Mouse (Mus musculus) liver, embryonic 11.5 days (tissue): ENCODE measurements at regions not wholly inside any gene's neighbourhood (a gene's known extent, or its start where the extent isn't known, plus 50 kb on each side); places are given as distances from the start of the nearest gene placed in this dataset.

Source experiments
- ATAC-seq: fragments of 200-750 bp; cut with Nextera tagmentation; replicated peaks from 2 replicates; pipeline ENCODE4 v1.8.0; 2017; ENCODE audit warnings: moderate number of reproducible peaks, mild to moderate bottlenecking, moderate TSS enrichment, moderate library complexity; ENCODE audit not compliant: low FRiP score
- DNase-seq: peaks from one replicate; pipeline ENCODE4 v3.0.0-alpha.2; 2017; ENCODE audit warnings: low spot score
- H3K27ac ChIP-seq: fragments of 300-500 bp; sonication (generic); 2 replicates; pipeline ENCODE4 v1.5.1; 2014; ENCODE audit warnings: mild to moderate bottlenecking, low read depth, low read length, control low read depth
- H3K27me3 ChIP-seq: fragments of 300-500 bp; sonication (generic); replicated peaks from 2 replicates; pipeline ENCODE4 v1.6.1; 2014; ENCODE audit warnings: low read length, mixed read lengths; ENCODE audit not compliant: control insufficient read depth, insufficient read depth
- H3K36me3 ChIP-seq: fragments of 300-500 bp; sonication (generic); 2 replicates; pipeline ENCODE4 v1.6.1; 2014; ENCODE audit warnings: mild to moderate bottlenecking, low read length, moderate library complexity, mixed read lengths; ENCODE audit not compliant: control insufficient read depth, insufficient read depth
- H3K4me1 ChIP-seq: fragments of 300-500 bp; sonication (generic); replicated peaks from 2 replicates; pipeline ENCODE4 v1.6.1; 2014; ENCODE audit warnings: low read length, mixed read lengths; ENCODE audit not compliant: control insufficient read depth, insufficient read depth
- H3K4me2 ChIP-seq: fragments of 300-500 bp; sonication (generic); 2 replicates; pipeline ENCODE4 v1.6.1; 2014; ENCODE audit warnings: mild to moderate bottlenecking, control low read depth, moderate library complexity
- H3K4me3 ChIP-seq: fragments of 300-500 bp; sonication (generic); 2 replicates; pipeline ENCODE4 v1.5.1; 2014; ENCODE audit warnings: low read depth, low read length, control low read depth
- H3K9ac ChIP-seq: fragments of 300-500 bp; sonication (generic); 2 replicates; pipeline ENCODE4 v1.6.1; 2014; ENCODE audit warnings: low read depth, low read length, control low read depth
- H3K9me3 ChIP-seq: fragments of 300-500 bp; sonication (generic); 2 replicates; pipeline ENCODE4 v1.6.1; 2016; ENCODE audit warnings: low read length, inconsistent platforms, mixed read lengths; ENCODE audit not compliant: control insufficient read depth
- WGBS: fragments of 180-500 bp; shearing (Covaris S2); extraction: QIAGEN DNeasy Blood & Tissue Kit; methylation state at CpG from one replicate; pipeline ENCODE4 v1.1.7; 2014; 5-methylcytosine and 5-hydroxymethylcytosine counted together

DNA sequence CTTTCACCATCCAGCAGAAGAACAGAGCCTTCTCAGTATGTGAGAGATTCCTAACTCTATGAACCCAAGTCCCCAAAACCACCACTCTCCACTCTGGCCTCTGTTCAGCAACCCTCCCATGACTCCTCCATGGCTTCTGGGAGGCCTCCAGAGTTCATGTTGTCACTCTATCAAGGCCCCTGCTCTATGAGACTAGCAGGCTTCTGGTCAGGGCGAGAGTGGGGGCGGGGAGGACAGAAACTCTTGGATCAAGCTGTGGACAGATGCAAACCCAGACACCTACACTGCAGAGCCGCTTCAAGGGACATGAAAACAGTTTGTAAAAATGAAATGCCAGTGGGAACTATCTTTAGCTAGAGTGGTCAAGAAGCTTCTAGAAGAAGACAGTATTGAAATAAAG, 170.2 kb downstream of the Rybp start:
- H3K9ac ChIP-seq, result no peak overlapping the region
- H3K36me3 ChIP-seq, result no peaks in the 10 kb centered on the region
- no peaks in the 10 kb centered on the region for H3K9me3 ChIP-seq
- no peak overlapping the region for H3K27ac ChIP-seq
- WGBS, result 85% methylated on average over 3 of the region's 3 CpGs
- no peak for ATAC-seq
- H3K4me1 ChIP-seq, result no peaks in the 10 kb centered on the region
- DNase-seq, result no peak
- no peak overlapping the region for H3K4me2 ChIP-seq
- no peaks in the 10 kb centered on the region for H3K27me3 ChIP-seq
- H3K4me3 ChIP-seq, result no peak overlapping the region

DNA sequence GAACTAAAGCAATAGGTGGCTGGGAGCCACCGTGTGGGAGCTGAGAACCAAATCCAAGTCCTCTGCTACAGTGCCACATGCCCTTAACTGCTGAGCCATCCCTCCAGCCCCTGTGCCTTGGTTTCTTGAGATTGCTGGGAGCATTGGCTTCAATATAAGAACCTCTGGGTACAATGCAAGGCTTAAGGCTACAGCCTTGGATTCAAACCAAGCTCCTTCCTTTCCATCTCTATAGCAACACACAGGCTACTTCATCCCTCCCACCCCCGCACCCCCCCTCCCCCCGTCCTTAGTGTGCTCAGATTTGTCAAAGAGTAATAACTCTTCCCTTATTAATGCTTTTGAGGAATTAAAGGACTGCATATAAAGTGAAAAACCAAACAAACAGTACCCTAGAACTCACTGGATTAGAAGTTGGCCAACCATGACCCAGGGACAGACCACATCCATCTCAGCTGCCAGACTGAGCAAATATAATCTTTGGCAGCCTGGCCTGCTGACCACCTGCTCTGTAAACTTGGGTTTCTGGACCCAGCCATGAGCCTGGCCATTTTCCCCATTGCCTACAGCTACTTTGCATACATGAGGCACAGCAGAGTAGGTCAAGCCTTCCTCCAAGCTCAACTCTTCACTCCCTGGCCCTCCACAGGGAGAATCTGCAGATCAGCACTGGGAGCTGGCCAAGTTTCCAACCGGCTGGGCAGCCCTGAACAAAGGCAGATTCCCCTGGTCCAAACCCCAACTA, 173.7 kb downstream of the Rybp start:
- Histone ChIP-seq H3K9me3 (no peaks in the 10 kb centered on the region), H3K4me3 (no peak overlapping the region), H3K9ac (no peak overlapping the region), H3K36me3 (no peaks in the 10 kb centered on the region), H3K4me1 (peaks cover 10% of the 10 kb centered on the region), H3K27me3 (no peaks in the 10 kb centered on the region), H3K27ac (no peak overlapping the region), H3K4me2 (no peak overlapping the region)
- WGBS, result 65% methylated on average over 4 of the region's 4 CpGs
- no peak for ATAC-seq
- no peak for DNase-seq

- no peak overlapping the region for H3K4me3 ChIP-seq
- DNase-seq (no peak), ATAC-seq (no peak)
- no peak overlapping the region for H3K4me2 ChIP-seq
- no peak overlapping the region for H3K27ac ChIP-seq
- H3K4me1 ChIP-seq, result peaks cover 10% of the 10 kb centered on the region
- no peak overlapping the region for H3K9ac ChIP-seq
- H3K27me3 ChIP-seq, result no peaks in the 10 kb centered on the region; the same call in 1 of the 2 replicates
- 73% methylated on average over 2 of the region's 2 CpGs for WGBS
- no peaks in the 10 kb centered on the region for H3K9me3 ChIP-seq
- no peaks in the 10 kb centered on the region for H3K36me3 ChIP-seq
These were observed 176.2 kb downstream of the Rybp start for GRCm38 (mm10) chr6:100110981-100111660.

- DNase-seq, result no peak
- H3K27ac ChIP-seq, result no peak overlapping the region
- ATAC-seq, result peak; percentile 41
These were observed 177.3 kb downstream of the Rybp start for GRCm38 (mm10) chr6:100109979-100110378.

GRCm38 (mm10) chr6:100109351-100109750, 177.9 kb downstream of the Rybp start:
- no peak for ATAC-seq
- peaks cover 10% of the 10 kb centered on the region for H3K4me1 ChIP-seq
- no peaks in the 10 kb centered on the region for H3K9me3 ChIP-seq
- DNase-seq, result no peak
- 65% methylated on average over 3 of the region's 3 CpGs for WGBS
- peaks cover 2% of the 10 kb centered on the region; the same call in 1 of the 2 replicates for H3K27me3 ChIP-seq
- H3K9ac ChIP-seq, result no peak overlapping the region
- H3K27ac ChIP-seq, result no peak overlapping the region
- no peak overlapping the region for H3K4me2 ChIP-seq
- H3K36me3 ChIP-seq, result no peaks in the 10 kb centered on the region
- H3K4me3 ChIP-seq, result no peak overlapping the region

More at GRCm38 (mm10) chr6:100109979-100110378, 177.3 kb downstream of the Rybp start:
- peaks cover 2% of the 10 kb centered on the region; the same call in 1 of the 2 replicates for H3K27me3 ChIP-seq
- H3K36me3 ChIP-seq, result no peaks in the 10 kb centered on the region
- H3K4me1 ChIP-seq, result peaks cover 10% of the 10 kb centered on the region
- WGBS, result 27% methylated on average over 7 of the region's 7 CpGs
- no peaks in the 10 kb centered on the region for H3K9me3 ChIP-seq
- no peak overlapping the region for H3K9ac ChIP-seq
- H3K4me3 ChIP-seq, result no peak overlapping the region
- H3K4me2 ChIP-seq, result no peak overlapping the region

GRCm38 (mm10) chr6:100107508-100107907, 179.8 kb downstream of the Rybp start:
- peaks cover 10% of the 10 kb centered on the region for H3K4me1 ChIP-seq

GRCm38 (mm10) chr6:100107066-100107465, 180.2 kb downstream of the Rybp start:
- peaks cover 2% of the 10 kb centered on the region; the same call in 1 of the 2 replicates for H3K27me3 ChIP-seq
- ATAC-seq (no peak), DNase-seq (no peak)
- H3K27ac ChIP-seq, result no peak overlapping the region
- no peak overlapping the region for H3K9ac ChIP-seq
- no peaks in the 10 kb centered on the region for H3K36me3 ChIP-seq
- peaks cover 12% of the 10 kb centered on the region for H3K4me1 ChIP-seq
- no peak overlapping the region for H3K4me3 ChIP-seq
- no peak overlapping the region for H3K4me2 ChIP-seq
- 81% methylated on average over 5 of the region's 5 CpGs for WGBS
- no peaks in the 10 kb centered on the region for H3K9me3 ChIP-seq

More at GRCm38 (mm10) chr6:100107508-100107907, 179.8 kb downstream of the Rybp start:
- H3K9ac ChIP-seq, result no peak overlapping the region
- no peak overlapping the region for H3K4me2 ChIP-seq
- H3K27me3 ChIP-seq, result peaks cover 2% of the 10 kb centered on the region; the same call in 1 of the 2 replicates
- H3K27ac ChIP-seq, result no peak overlapping the region
- H3K36me3 ChIP-seq, result no peaks in the 10 kb centered on the region
- H3K4me3 ChIP-seq, result no peak overlapping the region
- DNase-seq (no peak), ATAC-seq (no peak)
- no peaks in the 10 kb centered on the region for H3K9me3 ChIP-seq
- 70% methylated on average over 3 of the region's 3 CpGs for WGBS

GRCm38 (mm10) chr6:100100565-100101133, 186.6 kb downstream of the Rybp start:
- 64% methylated on average over 4 of the region's 4 CpGs for WGBS
- H3K27ac ChIP-seq, result no peak overlapping the region
- no peak for ATAC-seq
- H3K27me3 ChIP-seq, result 0 out of 2 replicates have a peak, but pooled peaks cover 3% of the 10 kb centered on the region
- no peak overlapping the region for H3K4me3 ChIP-seq
- no peak overlapping the region for H3K4me2 ChIP-seq
- H3K36me3 ChIP-seq, result no peaks in the 10 kb centered on the region
- no peak overlapping the region for H3K9ac ChIP-seq
- DNase-seq, result no peak
- 0 out of 2 replicates have a peak, but pooled peaks cover 5% of the 10 kb centered on the region for H3K4me1 ChIP-seq
- H3K9me3 ChIP-seq, result no peaks in the 10 kb centered on the region
